Mouse (Mus musculus) midbrain, postnatal 0 days (tissue): ENCODE data around the gene Slc9a1. TPM values are rescaled to one million over a fixed set of nuclear protein-coding genes. Genes with fewer than 3 reads are reported as not detected.

Source experiments
- ATAC-seq: fragments of 200-750 bp; cut with Nextera tagmentation; 2 replicates; pipeline ENCODE4 v1.8.0; 2017; ENCODE audit warnings: moderate number of reproducible peaks, mild to moderate bottlenecking, moderate TSS enrichment, moderate library complexity; ENCODE audit not compliant: low FRiP score
- DNase-seq: peaks from one replicate; pipeline ENCODE4 v3.0.0-alpha.2; 2015; ENCODE audit warnings: low spot score
- H3K27ac ChIP-seq: fragments of 300-500 bp; sonication (generic); 2 replicates; pipeline ENCODE4 v1.5.1; 2014; ENCODE audit warnings: low read depth, mild to moderate bottlenecking, low read length, mixed read lengths
- H3K27me3 ChIP-seq: fragments of 300-500 bp; sonication (generic); 2 replicates; pipeline ENCODE4 v1.6.1; 2014; ENCODE audit warnings: low read length, control low read depth, mixed read lengths; ENCODE audit not compliant: insufficient read depth
- H3K36me3 ChIP-seq: fragments of 300-500 bp; sonication (generic); 2 replicates; pipeline ENCODE4 v1.6.1; 2014; ENCODE audit warnings: low read length, control low read depth, mixed read lengths; ENCODE audit not compliant: insufficient read depth
- H3K4me1 ChIP-seq: fragments of 300-500 bp; sonication (generic); 2 replicates; pipeline ENCODE4 v1.6.1; 2014; ENCODE audit warnings: mild to moderate bottlenecking, control low read depth, antibody characterized with exemption, low read length, mixed read lengths; ENCODE audit not compliant: insufficient read depth
- H3K4me2 ChIP-seq: fragments of 300-500 bp; sonication (generic); 2 replicates; pipeline ENCODE4 v1.6.1; 2014; ENCODE audit warnings: low read depth, mild to moderate bottlenecking, low read length, mixed read lengths; ENCODE audit not compliant: poor library complexity, severe bottlenecking
- H3K4me3 ChIP-seq: fragments of 300-500 bp; sonication (generic); 2 replicates; pipeline ENCODE4 v1.5.1; 2014; ENCODE audit warnings: low read depth, mild to moderate bottlenecking, low read length, moderate library complexity
- H3K9ac ChIP-seq: fragments of 300-500 bp; sonication (generic); replicated peaks from 2 replicates; pipeline ENCODE4 v1.6.1; 2014; ENCODE audit warnings: mild to moderate bottlenecking, low read length, moderate library complexity, mixed read lengths; ENCODE audit not compliant: poor library complexity, severe bottlenecking
- H3K9me3 ChIP-seq: fragments of 300-500 bp; sonication (generic); 2 replicates; pipeline ENCODE4 v1.6.1; 2016; ENCODE audit warnings: low read length, control low read depth
- CTCF ChIP-seq: IDR thresholded peaks from 2 replicates; pipeline ENCODE4 v1.5.1; 2016; ENCODE audit warnings: antibody characterized with exemption, mild to moderate bottlenecking
- WGBS: fragments of 180-500 bp; shearing (Covaris S2); extraction: QIAGEN DNeasy Blood & Tissue Kit; methylation state at CpG from one replicate; pipeline ENCODE4 v1.1.7; 2014; 5-methylcytosine and 5-hydroxymethylcytosine counted together
- polyA plus RNA-seq: library from polyadenylated mRNA; unstranded; fragments of >200 nt; fragmentation: Nextera tagmentation; extraction: Ambion mirVana; gene quantifications from 2 replicates; pipeline ENCODE4 v1.2.1, GENCODE M21; 2015
- total RNA-seq: library from RNA; depleted of rRNA; stranded (reverse); fragments of >200 nt; gene quantifications from 2 replicates; pipeline ENCODE4 v1.2.3, GENCODE M21; 2014

Slc9a1 gene
- total and polyA plus RNA-seq, 2 experiments from 2014 or later: 12.8 to 34.9 TPM

DNA sequence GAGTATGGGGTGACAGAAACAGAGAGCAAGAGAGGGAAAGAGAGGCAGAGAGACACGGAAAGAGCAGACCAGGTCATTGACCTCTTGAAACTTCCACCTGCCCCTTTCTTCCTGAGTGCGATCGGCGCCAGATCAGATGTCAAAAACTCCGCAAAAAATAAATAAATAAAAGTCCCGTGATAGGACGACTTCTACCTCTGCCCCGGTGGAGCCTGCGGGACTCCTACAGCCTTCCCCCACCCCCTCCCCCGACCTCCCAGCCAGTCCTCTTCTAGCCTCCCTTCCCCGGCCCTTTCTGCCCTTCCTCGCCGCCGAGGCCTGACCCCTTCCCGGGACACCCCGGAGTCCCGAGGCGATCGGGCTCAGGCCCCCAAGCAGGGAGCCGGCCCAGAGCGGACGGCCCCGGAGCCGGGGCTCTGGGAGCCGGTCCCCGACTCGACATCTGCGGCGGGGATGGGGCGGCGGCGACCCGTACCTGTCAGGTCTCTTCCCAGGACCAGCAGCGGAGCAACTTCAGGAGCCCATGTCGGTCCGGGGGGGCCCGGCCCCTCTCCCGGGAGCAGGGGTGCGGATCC, 30.9 kb upstream of the Slc9a1 start:
- Histone ChIP-seq H3K4me1 (peaks cover 11% of the 10 kb centered on the region; the same call in 1 of the 2 replicates), H3K36me3 (no peaks in the 10 kb centered on the region), H3K9me3 (no peaks in the 10 kb centered on the region), H3K27ac (peak overlapping the region; percentile 58; the same call in 1 of the 2 replicates), H3K4me2 (peak overlapping the region; percentile 79), H3K9ac (peak overlapping the region; percentile 82), H3K4me3 (peak overlapping the region; percentile 90), H3K27me3 (no peaks in the 10 kb centered on the region)
- ATAC-seq (no peak), DNase-seq (no peak)
- whole genome bisulfite sequencing: 1% methylated on average over 27 of the region's 39 CpGs
- no peak for TF ChIP-seq CTCF

DNA sequence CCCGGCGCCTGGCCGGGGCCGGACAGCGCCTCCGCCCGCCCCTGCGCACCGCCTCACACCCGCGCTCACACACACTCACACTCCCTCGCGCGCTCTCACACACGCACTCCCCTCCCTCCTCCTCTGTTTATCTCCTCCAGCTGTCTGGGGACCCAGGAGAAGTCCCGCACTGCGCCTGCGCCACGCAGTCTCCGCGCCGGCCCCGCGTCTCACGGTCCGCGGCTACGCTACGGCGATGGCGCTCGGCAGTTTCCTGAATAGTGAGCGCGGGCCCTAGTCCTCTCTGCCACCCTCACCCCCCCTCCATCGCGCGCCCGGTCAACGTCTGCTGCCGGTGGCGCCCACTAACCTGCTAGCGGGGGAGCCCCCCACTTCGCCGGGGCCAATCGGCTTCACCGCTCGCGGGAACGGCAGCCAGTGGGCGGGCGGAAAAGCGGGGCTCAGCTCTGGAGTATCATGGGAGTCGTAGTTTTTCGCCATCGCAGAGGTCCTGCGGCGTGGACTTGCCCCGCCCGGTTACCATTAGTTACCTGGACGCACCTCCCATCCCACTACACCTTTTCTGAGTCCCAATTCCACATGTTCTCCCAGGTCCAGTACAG, 30.3 kb upstream of the Slc9a1 start:
- Histone ChIP-seq H3K27ac (peak overlapping the region; percentile 58; the same call in 1 of the 2 replicates), H3K36me3 (no peaks in the 10 kb centered on the region), H3K4me1 (peaks cover 11% of the 10 kb centered on the region; the same call in 1 of the 2 replicates), H3K9ac (peak overlapping the region; percentile 82), H3K4me3 (peak overlapping the region; percentile 90), H3K27me3 (no peaks in the 10 kb centered on the region), H3K4me2 (peak overlapping the region; percentile 79), H3K9me3 (no peaks in the 10 kb centered on the region)
- ATAC-seq (peak; percentile 99), DNase-seq (peak; percentile 96)
- WGBS: under 1% methylated on average over 52 of the region's 60 CpGs
- peak; percentile 3; the same call in 1 of the 2 replicates for TF ChIP-seq CTCF

DNA sequence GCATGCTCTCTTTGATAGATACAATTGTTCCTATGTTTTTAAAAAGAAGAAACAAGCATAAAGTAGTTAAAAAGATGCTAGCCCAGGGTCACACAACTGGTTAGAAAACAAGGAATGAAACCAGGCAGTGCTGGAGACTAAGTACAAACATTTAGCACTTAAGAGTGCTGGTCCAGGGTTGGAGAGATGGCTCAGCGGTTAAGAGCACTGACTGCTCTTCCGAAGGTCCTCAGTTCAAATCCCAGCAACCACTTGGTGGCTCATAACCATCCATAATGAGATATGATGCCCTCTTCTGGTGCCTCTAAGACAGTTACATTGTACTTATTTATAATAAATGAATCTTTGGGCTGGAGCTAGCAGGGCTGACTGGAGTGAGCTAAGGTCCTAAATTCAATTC, 29.3 kb upstream of the Slc9a1 start:
- peak; percentile 15; the same call in 1 of the 2 replicates for TF ChIP-seq CTCF
- no peak overlapping the region for H3K4me3 ChIP-seq
- ATAC-seq (no peak), DNase-seq (no peak)
- no peak overlapping the region for H3K27ac ChIP-seq
- H3K4me1 ChIP-seq: peaks cover 11% of the 10 kb centered on the region; the same call in 1 of the 2 replicates
- H3K36me3 ChIP-seq: no peaks in the 10 kb centered on the region
- H3K9ac ChIP-seq: no peak overlapping the region
- H3K4me2 ChIP-seq: no peak overlapping the region
- no peaks in the 10 kb centered on the region for H3K27me3 ChIP-seq
- no peaks in the 10 kb centered on the region for H3K9me3 ChIP-seq
- WGBS: 84% methylated on average over 2 of the region's 2 CpGs

DNA sequence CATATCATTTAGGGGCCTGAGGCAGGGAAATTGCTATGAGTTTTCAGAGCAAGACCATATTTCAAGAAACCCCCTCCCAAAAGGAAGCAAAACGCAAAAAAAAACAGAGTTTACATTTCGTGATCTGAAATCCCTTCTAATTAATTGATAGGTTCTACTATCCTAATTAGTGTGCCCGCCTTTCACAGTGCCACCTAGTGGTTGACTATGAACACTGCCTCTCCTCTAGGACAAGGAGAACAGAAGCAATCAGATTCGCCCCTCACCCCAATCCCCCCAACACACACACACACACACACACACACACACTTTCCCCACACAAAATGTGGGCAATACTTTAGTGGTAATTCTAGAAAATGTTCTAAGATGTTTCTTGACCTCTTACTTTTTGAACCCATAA, 25.4 kb upstream of the Slc9a1 start:
- DNase-seq (peak; percentile 57), ATAC-seq (no peak)
- H3K4me1 ChIP-seq: peaks cover 4% of the 10 kb centered on the region; the same call in 1 of the 2 replicates
- TF ChIP-seq CTCF: peak; percentile 86
- H3K4me2 ChIP-seq: no peak overlapping the region
- H3K27me3 ChIP-seq: no peaks in the 10 kb centered on the region
- no peak overlapping the region for H3K9ac ChIP-seq
- H3K4me3 ChIP-seq: no peak overlapping the region
- no peaks in the 10 kb centered on the region for H3K36me3 ChIP-seq
- no peak overlapping the region for H3K27ac ChIP-seq
- WGBS: 6% methylated on average over 4 of the region's 4 CpGs
- no peaks in the 10 kb centered on the region for H3K9me3 ChIP-seq

DNA sequence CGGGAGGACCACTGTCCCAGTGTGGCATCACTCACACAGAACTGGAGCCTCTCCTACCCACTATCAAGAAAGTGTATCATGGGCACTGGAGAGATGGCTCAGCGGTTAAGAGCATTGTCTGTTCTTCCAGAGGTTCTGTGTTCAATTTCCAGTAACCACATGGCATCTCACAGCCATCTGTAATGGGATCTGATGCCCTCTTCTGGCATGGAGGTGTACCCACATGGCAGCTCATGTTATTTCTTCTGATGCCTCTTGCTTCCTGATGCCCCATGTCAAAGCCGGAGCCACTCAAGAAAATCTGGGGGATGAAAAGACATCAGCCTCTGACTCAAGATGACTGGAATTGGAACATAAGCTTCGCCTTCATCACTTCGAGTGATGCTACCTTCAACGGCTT, 23.8 kb upstream of the Slc9a1 start:
- H3K4me1 ChIP-seq: no peaks in the 10 kb centered on the region
- TF ChIP-seq CTCF: no peak
- H3K4me2 ChIP-seq: no peak overlapping the region
- no peaks in the 10 kb centered on the region for H3K36me3 ChIP-seq
- no peak overlapping the region for H3K4me3 ChIP-seq
- 87% methylated on average over 6 of the region's 6 CpGs for WGBS
- H3K27ac ChIP-seq: no peak overlapping the region
- no peaks in the 10 kb centered on the region for H3K9me3 ChIP-seq
- ATAC-seq (no peak), DNase-seq (no peak)
- H3K27me3 ChIP-seq: no peaks in the 10 kb centered on the region
- H3K9ac ChIP-seq: no peak overlapping the region

DNA sequence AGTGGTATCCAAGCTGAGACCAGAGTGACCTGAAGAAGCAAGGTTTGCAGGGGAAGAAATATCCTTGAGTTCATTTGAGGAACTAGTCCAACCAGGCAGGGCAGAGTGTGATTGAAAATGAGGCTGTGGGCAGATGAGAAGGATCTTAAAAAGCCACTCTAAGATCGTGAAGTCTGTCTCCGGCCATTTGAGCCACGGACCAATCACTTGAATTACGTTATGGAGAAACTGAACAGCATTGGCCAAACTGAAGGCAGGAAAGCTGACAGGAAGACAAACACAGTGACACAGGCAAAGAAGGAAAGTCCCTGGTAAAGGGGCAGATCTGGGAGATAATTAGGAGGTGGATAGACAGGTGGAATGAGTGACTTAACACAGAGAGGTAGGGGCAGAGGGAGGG, 22.9 kb upstream of the Slc9a1 start:
- ATAC-seq (no peak), DNase-seq (no peak)
- TF ChIP-seq CTCF: no peak
- Histone ChIP-seq H3K27ac (no peak overlapping the region), H3K36me3 (no peaks in the 10 kb centered on the region), H3K9me3 (no peaks in the 10 kb centered on the region), H3K4me1 (no peaks in the 10 kb centered on the region), H3K27me3 (no peaks in the 10 kb centered on the region), H3K4me3 (no peak overlapping the region), H3K9ac (no peak overlapping the region), H3K4me2 (no peak overlapping the region)
- 84% methylated on average over 4 of the region's 4 CpGs for WGBS
